Mouse (Mus musculus): Measurements from ENCODE around the gene Cep78. TPM values are rescaled to one million over a fixed set of nuclear protein-coding genes. Genes with fewer than 3 reads are reported as not detected.

Gene Cep78
- polyA plus RNA-seq, 1 experiment = 11.7 TPM

- TF ChIP-seq GATA1 (IDR thresholded peaks at IDR 0.05; ENCODE audit: low read length) = no peak
These were observed 59.1 kb downstream of the Cep78 start for GRCm38 (mm10) chr19:15925719-15926045.

- peak; percentile 27 for TF ChIP-seq GATA1 (IDR thresholded peaks at IDR 0.05; ENCODE audit: low read length)
These were observed 59.7 kb downstream of the Cep78 start for GRCm38 (mm10) chr19:15924866-15925718.

GRCm38 (mm10) chr19:15924181-15924865 lies 60.5 kb downstream of the Cep78 start:
- TF ChIP-seq GATA1 (IDR thresholded peaks at IDR 0.05; ENCODE audit: low read length) = no peak

- TF ChIP-seq GATA1 (IDR thresholded peaks at IDR 0.05; ENCODE audit: low read length) = no peak
These were observed 61.4 kb downstream of the Cep78 start for GRCm38 (mm10) chr19:15923426-15923825.

GRCm38 (mm10) chr19:15919336-15919735 lies 65.5 kb downstream of the Cep78 start:
- TF ChIP-seq GATA1 (IDR thresholded peaks at IDR 0.05; ENCODE audit: low read length) = no peak

- TF ChIP-seq GATA1 (IDR thresholded peaks at IDR 0.05; ENCODE audit: low read length) = no peak
These were observed 66.7 kb downstream of the Cep78 start for GRCm38 (mm10) chr19:15918111-15918510.

GRCm38 (mm10) chr19:15913249-15913997 lies 71.4 kb downstream of the Cep78 start:
- no peak for TF ChIP-seq GATA1 (IDR thresholded peaks at IDR 0.05; ENCODE audit: low read length)

- no peak for TF ChIP-seq GATA1 (IDR thresholded peaks at IDR 0.05; ENCODE audit: low read length)
These were observed 73.3 kb downstream of the Cep78 start for GRCm38 (mm10) chr19:15911441-15911840.

GRCm38 (mm10) chr19:15910987-15911386 lies 73.8 kb downstream of the Cep78 start:
- TF ChIP-seq GATA1 (IDR thresholded peaks at IDR 0.05; ENCODE audit: low read length) = no peak

- no peak for TF ChIP-seq GATA1 (IDR thresholded peaks at IDR 0.05; ENCODE audit: low read length)
These were observed 74.3 kb downstream of the Cep78 start for GRCm38 (mm10) chr19:15910488-15910887.

- no peak for TF ChIP-seq GATA1 (IDR thresholded peaks at IDR 0.05; ENCODE audit: low read length)
These were observed 76.8 kb downstream of the Cep78 start for GRCm38 (mm10) chr19:15908016-15908415.

Other genes with a start within 250 kb of the Cep78 start
- 14.5 and 15.4 TPM in 2 replicates for gene Psat1, start 37.7 kb downstream of the Cep78 start, polyA plus RNA-seq (2012)
- not detected in 2 replicates for gene Gnaq, start 147.8 kb upstream of the Cep78 start, polyA plus RNA-seq (2012)

Measured in G1E-ER4 (cell line).